Mouse (Mus musculus): ENCODE measurements around the gene Cyfip1.
"Not testable (repeated sequence)": the region's sequence is repeated elsewhere in the genome, so short reads cannot be mapped to it uniquely, and the experiment has no call there.

Gene Cyfip1

GRCm38 (mm10) chr7:55861175-55861574 is 19.6 kb downstream of the Cyfip1 start:
- in situ Hi-C loops (cut with MboI; ENCODE audit: low sequenced_read_pairs), result no loop called here

- in situ Hi-C loops (cut with MboI; ENCODE audit: low sequenced_read_pairs), result no loop called here
These were observed 23.5 kb downstream of the Cyfip1 start for GRCm38 (mm10) chr7:55865044-55865443.

DNA sequence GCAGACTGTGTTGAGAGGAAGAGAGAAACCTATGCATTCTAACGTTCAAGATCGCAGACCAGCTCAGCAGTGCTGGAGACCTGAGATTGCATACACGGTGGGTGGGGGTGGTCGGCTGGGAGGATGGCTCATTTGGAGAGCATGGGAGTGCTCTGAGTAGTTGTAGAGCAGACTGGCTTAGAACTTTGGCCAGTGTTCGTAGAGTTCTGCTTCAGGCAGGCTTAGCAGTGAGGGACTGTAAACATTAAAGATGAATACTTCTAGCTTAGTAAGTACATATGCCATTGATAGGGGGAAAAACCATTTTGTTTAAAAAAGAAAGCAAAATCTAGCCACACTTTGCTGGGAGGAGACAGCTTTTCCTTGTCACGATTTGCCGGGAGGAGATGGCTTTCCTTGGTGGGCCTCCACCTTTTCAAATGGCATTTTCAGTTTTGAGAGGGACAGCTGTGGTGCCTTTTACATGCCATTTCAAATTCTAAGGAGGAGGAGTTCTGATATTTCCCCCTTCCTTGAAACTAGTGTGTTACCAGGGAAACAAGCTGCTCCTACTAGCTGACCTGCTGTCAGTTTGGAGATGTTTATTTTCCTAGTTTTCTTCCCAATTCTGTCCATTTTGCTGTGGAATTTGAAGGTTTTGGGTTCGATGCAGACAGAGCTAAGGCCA is 24.3 kb downstream of the Cyfip1 start:
- in situ Hi-C loops (cut with MboI; ENCODE audit: low sequenced_read_pairs), result no loop called here

DNA sequence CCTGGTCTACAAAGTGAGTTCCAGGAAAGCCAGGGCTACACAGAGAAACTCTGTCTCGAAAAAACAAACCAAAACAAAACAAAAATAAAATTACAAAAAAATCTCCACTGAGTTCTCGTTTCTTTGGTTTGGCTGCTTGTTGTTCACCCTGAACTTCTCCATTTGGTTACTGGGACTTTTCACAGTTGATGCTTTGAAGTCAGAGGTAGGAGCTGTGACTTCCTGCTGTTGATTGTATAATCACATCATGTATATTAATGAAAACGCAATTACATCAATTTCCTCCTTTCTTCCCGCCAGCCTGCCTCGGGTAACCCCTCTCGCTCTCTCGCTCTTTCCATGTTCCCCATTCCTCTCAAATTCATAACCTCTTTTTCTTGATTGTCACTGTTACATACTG is 26.7 kb downstream of the Cyfip1 start:
- in situ Hi-C loops (cut with MboI; ENCODE audit: low sequenced_read_pairs), result no loop called here

GRCm38 (mm10) chr7:55869220-55869619 is 27.7 kb downstream of the Cyfip1 start:
- in situ Hi-C loops (cut with MboI; ENCODE audit: low sequenced_read_pairs), result no loop called here

- in situ Hi-C loops (cut with MboI; ENCODE audit: low sequenced_read_pairs), result no loop called here
These were observed 28.9 kb downstream of the Cyfip1 start for GRCm38 (mm10) chr7:55870340-55871020.

GRCm38 (mm10) chr7:55871476-55871875 is 29.9 kb downstream of the Cyfip1 start:
- in situ Hi-C loops (cut with MboI; ENCODE audit: low sequenced_read_pairs), result no loop called here

DNA sequence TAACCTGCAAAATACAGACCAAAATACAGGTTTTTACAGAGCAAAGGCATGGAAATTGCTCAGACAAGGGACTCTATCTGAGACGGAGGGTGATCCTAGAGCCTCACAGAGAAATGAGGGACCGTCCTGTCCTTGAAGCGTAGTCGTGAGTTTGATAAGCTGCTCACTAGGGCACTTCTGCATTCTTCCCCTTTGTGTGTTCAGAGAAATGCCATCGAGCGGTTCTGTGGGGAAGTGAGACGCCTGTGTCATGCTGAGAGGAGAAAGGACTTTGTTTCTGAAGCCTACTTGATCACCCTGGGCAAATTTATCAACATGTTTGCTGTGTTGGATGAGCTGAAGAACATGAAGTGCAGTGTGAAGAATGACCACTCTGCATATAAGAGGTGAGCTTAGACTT is 33.2 kb downstream of the Cyfip1 start:
- in situ Hi-C loops (cut with MboI; ENCODE audit: low sequenced_read_pairs), result no loop called here

- in situ Hi-C loops (cut with MboI; ENCODE audit: low sequenced_read_pairs), result no loop called here
These were observed 36.2 kb downstream of the Cyfip1 start for GRCm38 (mm10) chr7:55877721-55878120.

- in situ Hi-C loops (cut with MboI; ENCODE audit: low sequenced_read_pairs), result no loop called here
These were observed 39.3 kb downstream of the Cyfip1 start for GRCm38 (mm10) chr7:55880882-55881281.

- in situ Hi-C loops (cut with MboI; ENCODE audit: low sequenced_read_pairs), result no loop called here
These were observed 47.1 kb downstream of the Cyfip1 start for GRCm38 (mm10) chr7:55888603-55889002.

DNA sequence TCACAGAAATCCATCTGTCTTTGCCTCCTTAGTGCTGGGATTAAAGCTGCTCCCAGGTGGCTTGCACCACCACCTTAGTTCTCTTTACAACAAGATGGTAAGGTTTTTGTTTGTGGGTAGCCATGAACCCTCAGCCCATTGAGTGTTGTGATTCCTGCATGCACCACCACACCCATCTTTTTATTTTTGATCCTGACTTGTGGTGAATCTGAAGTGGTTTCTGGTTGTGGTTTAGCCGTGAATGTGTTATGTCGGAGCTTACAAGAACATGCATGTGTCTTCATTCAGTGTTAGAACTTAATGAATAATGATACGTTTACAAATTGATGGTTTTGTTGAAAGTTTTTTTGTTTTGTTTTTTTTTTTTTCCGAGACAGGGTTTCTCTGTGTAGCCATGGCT is 48.5 kb downstream of the Cyfip1 start:
- in situ Hi-C loops (cut with MboI; ENCODE audit: low sequenced_read_pairs), result no loop called here

DNA sequence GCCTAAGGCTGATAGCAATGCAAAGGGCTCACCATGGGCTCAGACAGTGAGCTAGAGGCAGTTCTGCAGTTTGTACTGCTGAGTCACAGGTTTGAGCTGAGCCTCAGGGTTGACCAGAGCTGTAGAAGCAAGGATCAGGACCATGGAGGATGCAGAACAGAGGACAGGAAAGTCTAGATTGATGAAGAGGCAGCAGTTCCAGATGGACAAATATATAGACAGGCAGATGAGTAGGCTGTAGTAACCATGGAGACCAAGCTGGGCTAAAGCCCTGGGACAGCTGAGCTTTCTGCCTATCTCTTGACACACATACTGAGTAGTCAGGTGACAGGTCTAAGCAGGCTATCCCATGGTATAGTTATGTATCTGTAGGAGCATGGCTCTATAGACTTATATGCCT is 49.2 kb downstream of the Cyfip1 start:
- in situ Hi-C loops (cut with MboI; ENCODE audit: low sequenced_read_pairs), result no loop called here

GRCm38 (mm10) chr7:55891797-55892196 is 50.3 kb downstream of the Cyfip1 start:
- in situ Hi-C loops (cut with MboI; ENCODE audit: low sequenced_read_pairs), result no loop called here

DNA sequence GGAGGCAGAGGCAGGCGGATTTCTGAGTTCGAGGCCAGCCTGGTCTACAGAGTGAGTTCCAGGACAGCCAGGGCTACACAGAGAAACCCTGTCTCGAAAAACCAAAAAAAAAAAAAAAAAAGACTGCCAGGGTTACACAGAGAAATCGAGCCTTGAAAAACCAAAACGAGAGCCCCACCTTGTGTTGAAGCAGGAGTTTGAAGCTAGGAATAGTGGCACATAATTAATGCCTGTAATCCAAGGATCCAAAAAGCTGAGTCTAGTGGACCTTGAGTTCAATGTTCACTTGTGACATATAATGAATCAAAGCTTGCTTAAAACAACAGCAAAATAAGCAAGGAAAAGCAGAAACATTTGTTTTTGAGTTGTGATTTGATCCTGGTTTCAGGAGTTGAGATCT is 62.2 kb downstream of the Cyfip1 start:
- in situ Hi-C loops (cut with MboI; ENCODE audit: low sequenced_read_pairs), result no loop called here

DNA sequence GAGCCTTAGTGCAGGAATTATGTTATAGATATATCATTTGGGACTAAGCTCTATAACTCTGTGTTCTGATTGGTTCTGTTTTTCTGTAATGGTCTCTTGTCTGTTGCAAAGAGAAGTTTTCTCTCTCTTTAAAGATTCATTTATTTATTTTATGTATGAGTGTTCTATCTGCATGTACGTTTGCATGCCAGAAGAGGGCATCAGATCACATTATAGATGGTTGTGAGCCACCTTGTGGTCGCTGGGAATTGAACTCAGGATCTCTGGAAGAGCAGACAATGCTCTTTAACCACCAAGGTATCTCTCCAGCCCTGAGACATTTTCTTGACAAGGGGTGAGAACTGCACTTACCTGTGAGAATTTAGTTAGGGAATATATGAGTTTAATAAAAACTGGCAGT is 63.9 kb downstream of the Cyfip1 start:
- in situ Hi-C loops (cut with MboI; ENCODE audit: low sequenced_read_pairs), result no loop called here

DNA sequence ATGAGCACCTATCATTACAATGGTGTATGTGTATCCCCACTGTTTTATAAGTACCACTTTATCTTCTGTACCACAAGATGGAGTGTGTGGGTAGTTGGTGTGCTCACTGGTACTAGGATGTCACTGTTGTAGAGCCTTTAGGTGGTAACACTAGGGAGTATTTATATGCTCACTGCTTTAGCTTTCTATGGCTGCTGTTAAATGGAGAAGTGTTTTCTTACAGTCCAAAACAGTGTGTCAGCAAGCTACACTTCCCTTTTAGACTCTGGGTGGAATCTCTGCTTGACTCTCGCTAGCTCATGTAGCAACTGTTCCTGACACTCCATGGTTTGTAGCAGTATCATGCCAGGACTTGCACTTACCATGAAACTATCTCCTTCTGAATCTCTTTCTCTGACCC is 68.0 kb downstream of the Cyfip1 start:
- in situ Hi-C loops (cut with MboI; ENCODE audit: low sequenced_read_pairs), result no loop called here

DNA sequence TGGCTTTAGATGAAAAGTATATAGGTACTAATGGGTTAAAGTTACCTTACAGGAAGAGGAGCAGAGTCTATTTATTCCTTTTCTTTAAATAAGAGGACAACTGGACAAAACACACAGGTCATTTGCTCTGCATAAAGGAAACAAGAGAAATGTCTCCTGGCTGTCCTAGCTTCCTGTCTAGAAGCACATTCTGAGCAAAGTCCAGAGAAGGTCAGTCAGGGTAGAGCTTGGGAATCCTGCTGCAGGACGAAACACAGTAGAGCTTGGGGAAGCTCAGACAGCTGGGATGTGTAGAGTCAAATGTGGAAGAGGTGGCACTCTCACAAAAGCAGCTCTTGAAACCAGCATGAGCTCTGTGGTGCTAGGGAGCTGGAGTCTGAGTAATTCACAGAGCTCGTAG is 68.8 kb downstream of the Cyfip1 start:
- in situ Hi-C loops (cut with MboI; ENCODE audit: low sequenced_read_pairs), result no loop called here

GRCm38 (mm10) chr7:55911371-55911770 is 69.8 kb downstream of the Cyfip1 start:
- in situ Hi-C loops (cut with MboI; ENCODE audit: low sequenced_read_pairs), result no loop called here

GRCm38 (mm10) chr7:55912118-55912517 is 70.6 kb downstream of the Cyfip1 start:
- in situ Hi-C loops (cut with MboI; ENCODE audit: low sequenced_read_pairs), result no loop called here

- in situ Hi-C loops (cut with MboI; ENCODE audit: low sequenced_read_pairs), result not testable (repeated sequence)
These were observed 76.8 kb downstream of the Cyfip1 start for GRCm38 (mm10) chr7:55918365-55918764.

DNA sequence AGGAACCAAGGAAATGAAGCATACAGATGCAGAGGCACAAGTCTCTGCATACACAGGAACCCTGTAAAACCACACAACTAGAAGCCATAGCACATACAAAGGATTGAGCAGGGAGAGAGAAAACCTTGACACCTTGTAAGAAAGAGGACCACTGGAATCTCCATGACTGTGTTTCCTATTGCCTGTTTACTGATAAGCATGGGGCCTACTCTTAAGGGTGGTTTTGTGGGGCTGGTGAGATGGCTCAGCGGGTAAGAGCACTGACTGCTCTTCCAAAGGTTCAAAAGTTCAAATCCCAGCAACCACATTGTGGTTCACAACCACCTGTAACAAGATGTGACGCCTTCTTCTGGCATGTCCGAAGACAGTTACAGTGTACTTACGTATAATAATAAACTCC is 85.7 kb downstream of the Cyfip1 start:
- in situ Hi-C loops (cut with MboI; ENCODE audit: low sequenced_read_pairs), result no loop called here

GRCm38 (mm10) chr7:55928649-55929048 is 87.1 kb downstream of the Cyfip1 start:
- in situ Hi-C loops (cut with MboI; ENCODE audit: low sequenced_read_pairs), result no loop called here

Data from CH12F3 (cell line).